Mouse (Mus musculus): ENCODE data around the gene Aig1. TPM values are rescaled to one million over a fixed set of nuclear protein-coding genes. Genes with fewer than 3 reads are reported as not detected.

Gene Aig1
- total RNA-seq, 2 experiments from 2014 or later: 62.4 to 64.4 TPM

DNA sequence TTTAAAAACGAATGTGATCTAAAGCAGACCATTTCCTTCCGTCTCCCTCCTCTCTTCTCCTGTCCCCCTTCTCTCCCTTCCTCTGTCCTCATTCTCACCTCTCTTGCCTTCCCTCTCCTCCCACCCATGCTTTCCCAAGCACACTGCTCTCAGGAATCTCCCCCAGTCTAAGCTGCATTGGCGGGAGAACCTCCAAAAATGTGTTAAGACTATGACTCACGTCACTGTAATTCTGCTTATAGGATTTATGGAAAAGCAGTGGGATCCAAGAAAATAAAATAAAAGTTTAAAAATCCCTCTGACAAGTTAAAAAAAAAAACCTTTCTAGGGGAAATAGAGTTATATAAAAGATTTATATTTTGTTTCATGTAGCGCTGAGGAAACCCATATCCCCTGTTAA is 86.0 kb downstream of the Aig1 start:
- DNase-seq (ENCODE audit: low spot score in 2 of 2): no peak

DNA sequence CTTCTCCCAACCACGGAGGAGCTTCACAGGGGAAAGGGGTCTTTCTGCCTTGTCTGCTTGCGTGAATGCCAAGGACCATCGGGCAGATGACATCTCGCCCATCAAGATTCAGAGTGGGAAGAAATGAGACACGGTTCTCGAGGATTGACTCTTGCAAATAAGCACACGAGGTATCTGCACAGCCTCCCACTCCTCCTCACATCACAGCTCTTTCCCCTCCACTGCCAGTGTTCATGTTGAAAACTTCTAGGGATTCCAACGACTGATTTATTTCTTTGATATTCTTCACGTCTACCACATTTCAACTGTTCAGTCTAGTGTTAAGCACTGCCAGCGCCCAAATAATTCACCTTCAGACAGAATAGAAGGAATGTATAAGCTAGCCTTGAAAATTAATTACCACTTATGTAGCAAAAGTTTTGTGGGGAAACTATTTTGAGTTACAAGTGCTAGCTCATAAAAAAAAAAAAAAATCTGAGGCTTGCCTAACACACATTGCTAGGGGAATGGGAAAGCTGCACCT is 86.5 kb downstream of the Aig1 start:
- no peak for DNase-seq (ENCODE audit: low spot score in 2 of 2)

DNA sequence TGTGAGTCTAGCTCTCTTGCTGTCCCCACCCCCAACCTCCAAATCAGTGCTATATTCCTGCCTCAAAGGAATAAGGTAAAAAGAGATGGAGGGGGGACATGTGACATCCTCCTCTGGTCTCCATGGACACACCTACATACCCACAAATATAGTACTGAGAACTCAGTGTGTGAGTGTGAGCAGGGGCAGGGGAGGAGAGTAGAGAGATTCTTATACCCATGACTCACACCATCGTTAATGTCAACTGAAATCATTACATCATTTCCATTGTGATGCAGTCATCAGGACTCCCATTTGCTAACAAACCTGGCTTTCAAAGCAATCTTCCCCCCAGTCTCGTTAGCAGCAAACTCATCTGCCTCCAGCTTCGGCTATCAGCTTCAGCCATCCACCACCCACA is 92.8 kb downstream of the Aig1 start:
- DNase-seq (ENCODE audit: low spot score in 2 of 2): no peak

- DNase-seq (ENCODE audit: low spot score in 2 of 2): no peak
Observed at GRCm38 (mm10) chr10:13775411-13775810, 93.4 kb downstream of the Aig1 start.

DNA sequence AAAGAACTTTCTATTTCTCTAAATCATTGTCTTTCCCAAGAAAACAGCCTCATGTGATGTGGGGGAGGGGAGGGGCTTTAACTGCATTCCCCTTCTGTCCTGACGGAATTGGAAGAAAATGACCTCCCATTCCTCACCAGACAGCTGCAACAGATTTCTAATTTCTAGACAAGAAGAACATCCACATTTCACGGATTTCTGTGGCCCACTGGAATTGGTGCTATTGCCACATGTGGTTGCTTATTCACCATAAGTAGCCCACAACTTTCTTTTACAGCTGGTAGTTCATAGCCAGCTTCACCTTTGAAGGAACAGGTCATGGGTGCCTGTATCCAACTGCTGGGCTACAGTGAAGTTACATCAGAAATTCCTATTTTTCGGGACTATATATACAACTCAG is 93.9 kb downstream of the Aig1 start:
- no peak for DNase-seq (ENCODE audit: low spot score in 2 of 2)

DNA sequence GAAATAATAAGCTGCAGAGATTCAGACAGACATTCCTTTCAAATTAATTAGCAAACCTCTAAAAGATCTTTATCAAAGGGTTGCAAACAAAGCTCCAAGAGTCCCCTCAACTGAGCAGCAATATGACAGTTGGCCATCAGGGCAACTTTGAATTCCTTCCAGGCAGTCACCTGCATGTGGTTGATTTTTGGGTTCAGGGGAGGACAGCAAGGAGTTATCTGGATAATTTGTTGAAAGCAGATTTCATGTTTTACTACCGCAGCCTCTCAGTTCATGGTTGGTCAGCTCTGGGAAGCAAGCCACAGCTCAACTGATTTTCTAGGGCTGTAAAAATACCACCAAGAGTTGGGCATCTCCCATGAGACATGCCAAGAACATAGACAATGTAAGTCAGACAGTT is 98.1 kb downstream of the Aig1 start:
- DNase-seq (ENCODE audit: low spot score in 2 of 2): no peak

DNA sequence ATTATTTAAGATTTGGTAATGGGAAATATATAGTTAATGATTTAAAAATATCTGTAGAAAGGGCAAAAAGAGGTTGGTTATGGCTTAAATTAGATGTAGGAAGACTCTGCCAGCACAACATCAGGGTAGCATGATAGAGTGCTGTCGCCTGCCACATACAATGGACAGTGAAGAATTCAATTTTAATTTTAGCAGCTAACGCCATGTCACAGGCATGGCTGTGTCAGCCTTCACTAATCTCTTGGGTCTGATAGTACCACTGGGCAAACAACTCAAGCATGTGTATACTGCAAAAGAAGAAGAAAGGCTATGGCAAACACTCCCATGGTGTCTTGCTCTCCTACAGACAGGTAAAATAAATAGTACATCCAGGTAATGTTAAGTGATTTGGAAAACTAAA is 99.0 kb downstream of the Aig1 start:
- no peak for DNase-seq (ENCODE audit: low spot score in 2 of 2)

- no peak for DNase-seq (ENCODE audit: low spot score in 2 of 2)
Observed at GRCm38 (mm10) chr10:13768866-13769265, 99.9 kb downstream of the Aig1 start.

- DNase-seq (ENCODE audit: low spot score in 2 of 2): no peak
Observed at GRCm38 (mm10) chr10:13767076-13767475, 101.7 kb downstream of the Aig1 start.

DNA sequence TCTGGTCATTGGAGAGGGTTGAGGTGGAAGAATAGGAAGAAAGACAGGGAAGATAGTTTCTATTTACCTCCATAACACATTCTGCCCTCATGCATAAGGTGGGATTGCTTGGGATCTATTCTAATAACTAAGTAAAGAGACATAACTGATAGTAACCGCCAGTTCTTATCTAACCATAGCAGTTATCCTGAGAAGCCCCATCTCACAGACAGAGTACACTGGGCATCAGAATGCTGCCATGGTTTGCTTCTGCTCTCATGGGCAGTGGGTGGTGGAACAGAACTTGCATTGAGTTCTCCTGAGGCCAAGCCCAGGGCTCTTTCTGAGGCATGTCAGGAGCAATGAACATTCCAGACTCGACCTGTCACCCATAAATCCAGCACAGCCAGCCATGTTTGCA is 105.6 kb downstream of the Aig1 start:
- no peak for DNase-seq (ENCODE audit: low spot score in 2 of 2)

DNA sequence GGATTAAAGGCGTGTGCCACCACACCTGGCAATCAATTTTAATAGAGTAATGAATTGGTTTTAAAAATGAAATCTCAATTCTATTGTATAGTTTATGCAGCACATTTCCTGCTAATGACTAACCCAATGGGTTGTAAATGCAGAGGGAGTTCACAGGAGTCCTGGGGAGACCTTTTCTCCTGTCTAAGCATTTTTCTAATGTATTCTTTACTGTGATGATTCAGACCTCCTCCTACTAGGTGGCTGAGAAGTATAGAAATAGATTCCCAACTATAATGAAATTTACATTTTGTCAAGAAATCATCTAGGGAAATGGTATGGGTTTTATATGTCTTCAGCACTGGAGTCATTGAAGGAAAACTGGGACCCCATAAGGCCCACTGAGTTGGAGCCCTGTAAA is 114.1 kb downstream of the Aig1 start:
- no peak for DNase-seq (ENCODE audit: low spot score in 2 of 2)

DNA sequence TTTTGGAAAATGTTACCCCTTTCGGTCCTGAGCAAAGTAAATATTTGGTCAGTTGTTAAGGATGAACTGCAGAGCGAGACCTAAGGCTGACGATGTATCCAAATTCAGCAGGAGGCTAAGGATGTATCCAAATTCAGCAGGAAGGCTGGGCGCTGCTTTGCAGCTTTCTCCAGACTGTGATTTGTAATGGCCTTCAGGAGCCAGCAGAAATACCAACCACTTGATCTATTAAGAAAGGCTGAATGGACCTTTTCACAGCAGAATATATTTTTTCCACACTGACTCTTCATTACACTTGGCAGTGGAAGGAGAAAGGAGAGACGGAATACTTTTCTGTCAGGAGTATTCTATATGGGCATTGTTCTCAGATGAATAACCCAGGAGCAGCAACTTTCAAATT is 115.0 kb downstream of the Aig1 start:
- DNase-seq (ENCODE audit: low spot score in 2 of 2): no peak

GRCm38 (mm10) chr10:13739494-13740140 is 129.2 kb downstream of the Aig1 start:
- peak in 1 of 2 experiments; percentile 11 for DNase-seq (ENCODE audit: low spot score in 2 of 2)

DNA sequence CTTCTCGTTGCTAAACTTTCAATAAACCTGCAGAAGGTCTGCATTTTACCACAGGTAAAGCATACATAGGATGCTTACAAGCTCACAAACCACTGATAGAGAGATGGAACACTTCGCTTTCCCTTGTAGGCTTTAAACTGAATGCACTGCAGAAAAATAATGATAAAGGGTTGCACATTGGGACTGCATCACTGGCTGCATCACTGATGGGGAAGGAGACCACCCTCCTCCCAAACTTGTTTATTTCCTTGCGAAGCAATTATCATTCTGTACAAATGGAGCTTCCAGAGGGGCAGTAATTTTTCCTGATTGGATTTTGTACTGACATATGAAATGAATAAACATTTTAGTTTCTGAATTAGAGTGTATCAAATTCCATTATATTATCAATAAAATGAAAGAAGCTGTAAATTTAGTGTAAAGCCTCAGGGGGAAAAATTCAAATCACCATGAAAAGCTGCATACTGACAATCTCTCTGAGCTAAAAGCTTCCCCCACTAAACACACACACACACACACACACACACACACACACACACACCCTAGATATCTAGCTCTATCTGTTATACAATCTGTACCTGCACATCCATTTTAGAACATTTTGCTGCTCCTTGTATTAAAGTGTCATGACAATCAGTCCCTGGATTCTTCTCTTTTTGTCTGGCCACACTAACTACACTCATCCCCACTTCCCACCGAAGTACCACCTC is 138.6 kb downstream of the Aig1 start:
- no peak for DNase-seq (ENCODE audit: low spot score in 2 of 2)

GRCm38 (mm10) chr10:13727676-13728075 is 141.1 kb downstream of the Aig1 start:
- DNase-seq (ENCODE audit: low spot score in 2 of 2): peak; percentile 13 to 24

- DNase-seq (ENCODE audit: low spot score in 2 of 2): no peak
Observed at GRCm38 (mm10) chr10:13726206-13726605, 142.6 kb downstream of the Aig1 start.

DNA sequence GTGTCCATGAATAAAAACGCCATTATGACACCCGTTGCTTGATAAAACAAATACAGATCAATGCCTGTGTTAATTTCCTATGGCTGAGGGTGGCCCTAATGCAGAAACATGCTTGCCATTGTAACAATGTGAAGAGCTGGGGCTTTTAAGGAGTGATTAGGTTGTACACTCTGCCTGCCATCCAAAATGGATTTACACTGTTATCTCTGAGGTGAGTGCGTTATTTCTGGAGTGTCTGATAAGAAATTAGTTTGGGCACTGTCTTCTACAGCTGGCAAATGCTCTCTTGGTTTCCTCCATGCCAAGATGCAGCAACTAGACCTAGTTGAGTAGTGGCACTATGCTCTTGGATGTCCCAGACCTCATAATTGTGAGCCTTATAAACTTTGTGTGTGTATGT is 143.5 kb downstream of the Aig1 start:
- no peak for DNase-seq (ENCODE audit: low spot score in 2 of 2)

DNA sequence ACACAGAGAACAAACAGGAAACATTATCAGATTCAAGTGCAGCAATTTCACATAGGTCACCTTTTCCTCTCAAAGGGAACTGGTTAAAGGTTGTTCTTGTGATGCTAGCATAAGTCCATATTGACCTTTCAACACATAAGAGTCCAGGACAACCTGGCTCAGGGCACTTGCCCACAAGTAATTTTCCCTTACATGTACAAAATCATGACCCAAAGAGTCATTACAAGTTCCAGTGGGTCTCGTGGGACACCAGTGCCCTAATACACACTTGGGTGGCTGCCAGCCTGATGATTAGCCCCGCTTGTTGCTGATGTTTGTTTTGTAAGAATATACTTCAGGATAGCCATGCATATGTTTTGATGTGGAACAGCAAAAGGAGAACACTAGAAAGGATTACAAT is 152.6 kb downstream of the Aig1 start:
- DNase-seq (ENCODE audit: low spot score in 2 of 2): no peak

DNA sequence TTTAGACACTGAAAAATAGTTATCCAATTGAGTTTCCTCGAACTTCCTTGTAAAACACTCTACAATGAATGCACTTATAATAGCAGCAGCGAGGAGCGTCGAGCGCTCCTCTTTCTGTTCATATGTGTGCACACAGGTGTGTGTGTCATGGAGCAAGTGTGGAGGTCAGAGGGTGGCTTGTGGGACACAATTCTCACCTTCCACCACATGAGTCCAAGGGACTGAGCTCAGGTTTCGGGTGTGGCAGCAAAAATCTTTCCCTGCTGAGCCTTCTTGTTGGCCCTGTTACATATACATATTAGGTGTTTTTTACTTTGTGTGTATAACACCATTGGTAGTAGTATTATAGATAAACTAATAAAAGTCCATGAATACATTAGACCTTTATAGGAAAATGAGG is 153.2 kb downstream of the Aig1 start:
- no peak for DNase-seq (ENCODE audit: low spot score in 2 of 2)

- DNase-seq (ENCODE audit: low spot score in 2 of 2): no peak
Observed at GRCm38 (mm10) chr10:13714920-13715293, 153.9 kb downstream of the Aig1 start.

DNA sequence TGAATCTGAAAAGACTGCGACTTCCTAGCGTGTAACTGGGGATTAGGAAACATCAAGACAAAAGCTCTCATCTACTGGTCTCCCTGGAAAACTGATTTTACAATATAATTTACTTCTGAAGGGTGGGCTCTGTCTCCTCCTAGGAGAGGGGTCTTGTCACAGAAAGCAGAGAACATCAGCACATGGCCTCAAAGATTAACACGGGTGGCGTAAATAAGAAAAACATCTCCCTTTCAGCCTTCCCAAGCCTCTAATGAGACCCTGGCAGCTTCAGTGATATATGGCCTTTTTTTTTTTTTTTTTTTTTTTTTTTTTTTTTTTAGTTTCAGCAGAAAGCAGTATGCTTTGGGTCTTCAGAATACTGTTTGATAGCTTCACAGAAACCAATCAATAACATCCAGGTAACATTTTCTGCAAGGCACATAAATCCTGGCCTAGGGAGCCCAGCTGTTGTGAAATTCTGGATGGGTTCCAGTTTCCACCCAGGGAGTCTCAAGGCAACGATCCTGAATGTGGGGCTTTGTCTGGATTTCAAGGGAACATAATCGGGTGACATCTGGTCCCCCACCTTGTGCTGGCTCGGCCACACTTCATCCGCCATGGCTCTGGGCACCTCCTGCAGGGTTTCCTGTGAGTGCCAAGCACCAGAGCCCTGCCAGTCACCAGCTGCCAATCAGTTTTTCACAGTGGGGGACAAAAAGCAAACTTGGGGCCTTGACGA is 154.4 kb downstream of the Aig1 start:
- DNase-seq (ENCODE audit: low spot score in 2 of 2): peak; percentile 52 to 64

GRCm38 (mm10) chr10:13713711-13714110 is 155.1 kb downstream of the Aig1 start:
- no peak for DNase-seq (ENCODE audit: low spot score in 2 of 2)

All from layer of hippocampus, postnatal 14 days (tissue).